Mouse (Mus musculus) heart, adult 8-10 months (tissue): ENCODE measurements around the gene Mgat5b. TPM values are rescaled to one million over a fixed set of nuclear protein-coding genes. Genes with fewer than 3 reads are reported as not detected.

Experiments
- DNase-seq: peaks from one replicate; pipeline ENCODE4 v3.0.0; 2022; ENCODE audit warnings: low spot score
- total RNA-seq, 4 experiments: library from RNA; stranded (reverse); gene quantifications; 2 replicates each; pipeline ENCODE4 v1.2.4; 2022

The Mgat5b gene
- total RNA-seq, 4 experiments from 2014 or later: 0.14 to 0.78 (median 0.19) TPM; not detected in 1

DNA sequence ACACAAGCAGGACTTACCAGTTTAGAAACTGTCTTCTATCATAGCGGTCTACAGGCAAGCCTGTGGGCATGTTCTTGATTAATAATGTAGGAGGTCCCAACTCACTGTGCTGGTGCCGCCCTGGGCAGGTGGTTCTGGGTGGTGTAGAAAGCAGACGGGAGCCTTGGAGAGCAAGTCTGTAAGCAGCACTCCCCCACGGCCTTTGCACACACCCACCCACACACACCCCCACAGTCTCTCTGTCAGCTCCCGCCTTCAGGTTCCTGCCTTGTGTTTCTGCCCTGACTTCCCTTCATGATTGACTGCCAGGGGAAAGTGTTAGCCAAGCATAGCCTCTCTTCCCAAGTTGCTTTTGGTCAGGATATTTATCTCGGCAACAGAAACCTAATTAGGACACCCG is 1.3 kb upstream of the Mgat5b start:
- DNase-seq: no peak

DNA sequence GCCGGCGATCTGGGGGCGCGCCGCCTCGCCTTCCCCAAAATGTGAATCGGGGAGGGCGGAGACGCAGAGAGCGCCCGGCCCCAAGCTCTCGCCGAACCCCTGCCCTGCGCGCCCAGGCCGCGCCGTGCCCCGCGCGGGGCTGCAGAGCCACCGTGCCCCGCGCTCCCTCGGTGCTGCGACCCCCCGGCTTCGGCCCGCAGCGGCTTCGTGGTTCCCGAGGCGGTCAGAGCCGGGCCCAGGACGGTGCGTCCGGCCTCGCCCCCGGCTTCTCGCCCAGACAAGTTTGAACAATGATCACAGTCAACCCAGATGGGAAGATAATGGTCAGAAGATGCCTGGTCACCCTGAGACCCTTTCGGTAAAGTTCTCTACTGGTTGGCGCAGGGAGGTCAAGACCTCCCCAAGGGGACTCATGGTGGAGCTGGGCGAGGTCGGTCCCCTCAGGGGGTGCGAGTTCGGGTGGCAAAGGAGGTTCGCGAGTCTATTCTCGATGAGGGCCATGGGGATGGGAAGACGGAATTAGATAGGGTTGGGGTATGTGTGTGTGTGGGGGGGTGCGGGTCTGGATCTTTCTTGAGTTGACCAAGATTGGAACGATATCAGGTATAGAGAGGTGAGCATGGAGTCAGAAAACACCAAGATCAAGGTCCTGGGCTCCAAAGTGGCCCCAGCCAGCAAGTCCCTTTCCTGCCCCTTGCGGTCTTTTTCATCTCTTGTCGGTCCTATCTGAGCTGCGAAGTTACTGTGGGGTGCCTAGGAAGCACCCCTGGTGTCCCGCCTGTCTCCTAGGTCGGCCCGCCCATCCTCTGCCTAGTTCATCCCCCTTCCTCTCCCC is 740 bp downstream of the Mgat5b start:
- DNase-seq: no peak

DNA sequence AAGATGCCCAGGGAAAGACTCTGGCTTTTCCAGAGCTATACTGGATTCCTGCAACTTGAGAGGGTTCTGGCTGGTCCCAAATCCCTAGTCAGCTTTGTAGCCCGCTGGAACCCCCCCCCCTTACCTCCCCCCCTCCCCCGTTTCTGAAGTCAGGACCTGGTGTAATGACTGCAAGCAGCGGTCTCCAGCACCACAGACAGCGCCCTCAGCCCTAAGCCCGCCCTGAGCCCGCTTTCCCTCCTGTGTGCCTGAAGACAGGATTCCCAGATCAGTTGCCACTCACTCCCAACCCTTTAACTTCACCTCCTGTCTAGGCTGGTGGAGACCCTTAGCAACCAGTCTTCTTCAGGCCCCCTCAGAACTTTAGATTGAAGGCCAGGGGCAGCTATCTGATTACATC is 2.1 kb downstream of the Mgat5b start:
- no peak for DNase-seq

DNA sequence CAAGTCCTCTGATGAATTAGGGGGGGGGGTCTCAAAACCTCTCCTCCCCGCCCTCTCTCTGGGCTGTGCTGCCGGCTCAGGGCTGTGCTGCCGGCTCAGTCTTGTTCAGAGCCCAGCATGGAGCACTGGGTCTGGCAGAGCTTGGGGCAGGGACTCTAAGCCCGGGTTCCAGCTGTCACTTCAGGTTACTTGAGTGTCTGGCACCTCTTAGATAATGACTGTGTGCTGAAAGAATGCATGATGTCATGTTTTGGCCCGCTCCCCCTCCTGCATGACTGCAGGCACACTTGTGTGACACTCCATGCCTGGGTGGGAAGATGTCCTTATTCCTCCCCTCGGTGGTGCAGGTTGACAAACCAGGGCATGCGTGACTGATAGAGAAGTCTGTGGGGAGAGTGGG is 3.4 kb downstream of the Mgat5b start:
- peak; percentile 40 for DNase-seq

DNA sequence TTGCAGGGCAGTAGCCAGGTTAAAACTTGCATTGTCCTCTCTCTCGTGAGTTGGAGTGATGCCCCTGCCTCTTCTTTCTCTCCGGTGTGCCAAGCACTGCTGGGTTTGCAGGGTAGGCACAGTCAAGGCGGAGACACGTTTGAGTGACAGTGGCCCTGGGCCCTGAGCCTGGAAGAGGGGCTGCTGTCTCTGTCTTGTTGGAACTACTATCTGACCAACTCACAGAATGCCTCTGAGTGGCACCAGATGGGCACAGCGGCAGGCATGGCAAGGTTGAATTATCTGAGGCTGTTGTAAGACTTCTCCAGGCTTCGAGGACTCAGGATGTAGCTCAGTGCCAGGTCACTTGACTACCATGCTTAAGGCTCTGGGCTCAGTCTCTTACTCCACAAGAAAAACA is 9.4 kb downstream of the Mgat5b start:
- no peak for DNase-seq

DNA sequence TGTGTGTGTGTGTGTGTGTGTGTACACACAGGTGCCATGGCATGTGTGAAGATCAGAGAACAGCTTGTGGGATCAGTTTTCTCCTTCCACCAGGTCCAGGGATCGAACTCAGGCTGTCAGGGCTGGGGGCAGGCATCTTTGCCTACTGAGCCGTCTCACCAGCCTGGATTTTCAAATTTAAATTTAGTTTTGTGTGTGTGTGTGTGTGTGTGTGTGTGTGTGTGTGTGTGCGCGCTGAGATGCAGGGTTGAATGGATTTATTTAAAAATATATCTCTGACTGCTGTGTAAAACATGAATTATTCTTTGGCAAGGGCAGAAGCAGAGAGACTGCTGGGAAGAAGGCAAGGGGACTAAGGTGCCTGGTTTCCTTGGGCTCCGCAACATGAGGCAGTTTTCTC is 16.2 kb downstream of the Mgat5b start:
- no peak for DNase-seq

DNA sequence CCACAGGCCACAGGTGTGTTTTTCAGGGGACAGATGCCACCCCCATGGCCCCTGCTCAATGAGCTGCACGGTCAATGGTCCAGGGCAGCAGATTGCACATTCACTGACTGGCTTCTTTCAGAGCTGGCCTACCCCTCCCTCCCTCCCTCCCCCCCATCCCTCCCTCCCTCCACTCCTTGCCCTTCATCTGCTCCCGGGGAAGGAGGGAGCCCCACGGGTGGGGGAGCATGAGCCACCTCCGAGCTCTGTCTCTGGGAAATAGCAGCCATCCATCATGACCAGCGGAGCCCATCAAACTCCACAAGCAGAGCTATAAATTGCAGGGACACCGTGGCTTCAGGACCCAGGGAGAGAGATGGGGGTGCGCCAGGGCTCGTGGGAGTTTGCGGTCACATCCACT is 16.7 kb downstream of the Mgat5b start:
- DNase-seq: no peak

DNA sequence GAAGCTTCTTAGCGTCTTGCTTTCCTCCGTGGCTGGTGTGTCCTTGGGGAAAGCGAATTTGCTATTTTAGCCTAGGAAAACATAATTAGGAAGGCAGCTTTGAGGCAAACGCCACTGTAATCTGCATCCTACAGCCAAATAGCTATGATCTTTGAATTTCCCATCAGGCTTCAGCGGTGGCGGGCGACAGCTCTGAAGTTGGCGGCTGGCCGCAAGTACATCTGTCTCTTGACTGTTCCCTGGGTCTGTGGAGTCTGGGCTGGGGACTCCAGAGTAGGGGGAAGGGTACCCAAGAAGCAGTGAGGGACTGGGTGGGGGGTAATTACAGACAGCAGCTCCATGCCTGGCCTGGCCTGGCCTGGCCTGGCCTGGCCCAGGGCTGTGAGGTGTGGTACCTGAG is 17.3 kb downstream of the Mgat5b start:
- no peak for DNase-seq

DNA sequence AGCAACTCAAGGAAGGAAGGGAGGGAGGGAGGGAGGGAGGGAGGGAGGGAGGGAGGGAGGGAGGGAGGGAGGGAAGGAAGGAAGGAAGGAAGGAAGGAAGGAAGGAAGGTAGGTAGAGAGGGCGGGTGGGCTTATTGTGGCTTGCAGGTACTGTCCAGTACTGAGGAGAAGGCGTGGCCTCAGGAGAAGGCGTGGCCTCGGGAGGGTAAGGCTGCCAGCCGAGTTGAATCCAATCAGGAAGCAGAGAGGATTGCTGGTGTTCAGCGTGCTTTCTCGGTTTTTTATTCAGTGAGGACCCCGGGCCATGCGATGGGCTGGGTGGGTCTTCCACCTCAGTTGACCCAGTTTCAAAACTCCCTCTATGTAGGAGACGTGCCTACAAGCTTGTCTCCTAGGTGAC is 18.5 kb downstream of the Mgat5b start:
- no peak for DNase-seq

DNA sequence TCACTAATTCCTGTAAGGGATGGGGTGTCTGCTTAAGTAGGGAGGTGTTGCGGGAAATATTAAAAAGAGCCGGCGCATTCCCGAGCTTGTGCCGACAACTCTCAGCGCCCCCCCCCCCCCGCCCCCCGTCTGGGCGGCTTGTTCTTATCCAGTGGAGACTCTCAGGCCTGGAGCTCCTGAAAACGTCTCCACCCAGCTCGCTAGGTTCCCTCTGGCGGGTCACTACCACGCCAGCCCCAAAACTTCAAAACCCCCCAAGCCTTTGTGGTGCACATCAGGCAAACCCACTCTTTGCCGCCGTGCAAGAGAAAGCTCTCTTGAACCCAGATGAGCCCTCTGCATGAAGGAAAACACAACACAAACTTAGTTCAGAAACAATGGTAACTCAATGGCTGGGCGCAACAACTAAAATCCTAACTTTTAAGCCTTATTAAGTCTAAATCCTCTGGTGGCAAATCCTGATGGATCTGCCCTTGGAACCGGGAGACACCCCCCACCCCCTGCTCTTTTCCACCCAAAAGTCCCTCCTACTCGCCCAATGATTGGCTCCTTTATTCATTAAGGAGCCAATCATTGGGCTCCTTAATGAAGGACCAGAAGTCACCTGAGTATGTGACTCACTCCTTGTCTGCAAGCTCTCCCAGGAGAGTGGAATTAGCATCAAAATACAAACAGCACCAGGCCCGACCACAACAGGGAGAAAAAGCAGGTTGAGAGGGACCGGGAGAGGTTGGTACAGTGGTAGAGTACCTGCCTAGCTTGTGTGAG is 21.6 kb downstream of the Mgat5b start:
- DNase-seq: no peak

DNA sequence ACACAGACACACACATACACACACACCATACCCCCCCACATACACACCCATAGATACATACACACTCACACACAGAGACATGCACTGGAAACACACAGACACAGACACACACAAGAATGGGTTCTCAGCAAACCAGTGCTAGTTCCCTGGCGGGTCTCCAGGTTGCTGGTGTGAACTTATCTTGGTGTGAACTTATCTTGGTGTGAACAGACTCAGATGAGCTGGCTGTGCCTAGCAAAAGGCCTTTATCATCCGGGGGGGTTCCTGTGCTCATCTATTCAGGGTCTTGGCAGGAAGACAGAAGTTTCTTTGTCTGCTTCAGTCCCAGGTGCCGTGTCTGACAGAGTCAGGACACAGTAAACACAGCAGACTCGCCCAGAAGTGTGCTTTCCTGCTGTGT is 25.7 kb downstream of the Mgat5b start:
- DNase-seq: no peak

DNA sequence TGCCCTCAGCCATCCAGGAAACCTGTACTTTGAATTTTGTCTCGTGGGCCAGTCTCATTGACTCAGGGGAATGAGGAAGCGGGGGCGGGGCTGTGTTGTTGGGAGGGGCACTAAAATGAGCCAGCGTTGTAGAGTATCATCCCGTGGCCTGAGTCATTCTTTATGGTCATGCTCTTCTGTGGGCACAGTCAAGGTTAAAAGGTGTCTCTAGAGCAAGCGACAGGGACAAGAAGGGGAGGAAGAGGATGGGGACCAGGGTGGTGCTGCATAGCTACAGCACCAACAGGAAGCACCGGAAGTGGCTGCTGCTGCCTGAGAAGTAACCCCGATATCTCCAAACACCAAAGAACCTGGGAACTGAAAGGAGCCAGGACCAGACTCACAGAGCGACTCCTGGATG is 31.2 kb downstream of the Mgat5b start:
- DNase-seq: no peak

DNA sequence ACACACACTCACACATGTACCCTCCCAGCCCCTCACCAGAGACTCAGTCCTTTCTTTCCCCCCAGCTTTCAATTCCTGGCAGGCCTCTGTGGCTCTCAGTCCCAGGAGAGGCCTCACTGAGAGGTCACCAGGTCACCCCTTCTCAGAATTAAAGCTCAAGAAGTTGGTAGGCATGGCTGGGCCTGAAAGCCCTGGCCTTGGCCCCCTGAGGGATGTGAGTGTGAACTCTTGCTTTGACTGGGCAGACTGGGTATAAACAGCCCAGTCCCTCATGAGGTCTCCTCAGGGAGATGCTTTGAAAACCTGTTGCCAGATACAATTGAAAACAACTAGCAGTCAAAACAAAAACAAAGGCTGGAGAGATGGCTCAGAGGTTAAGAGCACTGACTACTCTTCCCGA is 32.8 kb downstream of the Mgat5b start:
- no peak for DNase-seq

DNA sequence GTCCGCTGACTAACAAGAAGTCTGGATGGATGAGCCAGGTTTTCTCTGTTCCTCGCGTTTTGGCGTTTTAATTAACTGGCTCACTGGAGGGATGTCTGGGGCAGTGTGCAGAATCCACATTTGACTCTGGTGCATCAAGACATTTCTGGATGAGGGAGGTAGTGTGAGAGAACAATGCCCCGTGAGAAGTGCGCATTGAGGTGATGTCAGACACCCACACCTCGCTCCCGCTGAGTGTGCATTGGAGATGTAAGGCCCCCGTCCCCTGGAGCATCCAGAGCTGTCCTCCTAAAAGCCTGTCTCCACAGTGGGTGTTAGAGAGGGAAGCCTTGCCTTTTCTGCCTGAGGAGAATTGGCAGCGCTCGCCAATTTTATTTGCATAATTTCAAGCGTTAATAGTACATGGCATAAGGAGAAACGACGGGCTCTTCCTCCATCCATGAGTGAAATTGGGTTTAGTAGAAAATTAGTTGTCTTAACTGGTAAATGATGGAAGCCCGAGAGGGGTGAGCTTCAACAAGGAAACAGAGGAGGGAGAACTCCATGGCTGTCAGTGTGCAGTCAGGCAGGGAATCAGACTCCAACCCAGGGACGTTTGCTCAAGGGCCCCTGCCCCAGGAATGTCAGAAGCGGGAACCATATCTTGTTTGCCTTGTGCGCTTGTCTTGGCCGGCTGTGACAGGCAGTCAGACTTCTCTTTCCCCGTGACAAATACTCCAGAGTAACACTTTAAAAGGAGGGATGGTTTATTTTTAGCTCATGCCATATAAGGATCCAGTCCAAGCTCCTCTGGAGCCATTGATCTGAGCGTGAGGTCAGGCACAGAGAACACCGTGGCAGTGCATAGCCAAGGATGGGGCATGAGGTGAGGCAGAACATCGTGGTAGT is 35.8 kb downstream of the Mgat5b start:
- peak; percentile 18 for DNase-seq

DNA sequence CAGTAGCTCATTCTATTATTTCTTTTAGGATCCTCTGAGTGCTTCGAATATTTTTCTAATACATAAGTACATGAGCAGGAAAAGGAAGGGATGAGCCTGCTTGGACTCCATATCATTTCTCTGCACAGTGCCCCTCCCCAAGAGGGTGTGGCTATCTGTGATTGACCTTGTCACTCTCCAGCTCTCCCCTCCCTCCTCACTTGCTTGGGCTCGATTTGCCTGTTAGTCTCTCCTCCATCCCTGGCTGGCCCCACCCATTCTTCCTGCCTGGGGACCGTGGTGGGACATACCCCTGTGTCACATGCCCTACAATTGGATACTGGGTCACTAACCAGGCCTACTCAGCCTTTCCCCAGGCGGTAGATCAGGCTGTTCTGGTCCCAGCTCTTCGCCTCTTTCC is 39.9 kb downstream of the Mgat5b start:
- DNase-seq: no peak

DNA sequence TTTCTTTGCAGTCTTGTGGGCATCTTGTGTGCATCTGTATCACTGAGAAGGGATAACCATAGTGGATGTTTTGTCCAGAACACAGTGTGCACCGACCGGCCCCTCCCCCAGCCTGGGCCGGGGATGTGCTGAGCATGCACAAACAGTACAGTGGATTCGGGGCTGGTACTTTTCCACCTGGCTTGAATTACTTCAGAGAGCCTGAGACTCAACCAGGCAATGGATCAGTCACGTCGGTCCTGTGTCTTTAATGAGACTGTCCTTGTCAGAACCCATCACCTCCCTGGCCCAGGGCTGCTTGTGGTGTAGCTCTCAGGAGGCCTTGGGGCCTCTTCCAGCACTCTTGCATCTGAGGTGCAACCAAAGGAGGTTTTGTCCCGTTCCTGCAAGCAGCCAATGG is 46.4 kb downstream of the Mgat5b start:
- no peak for DNase-seq

DNA sequence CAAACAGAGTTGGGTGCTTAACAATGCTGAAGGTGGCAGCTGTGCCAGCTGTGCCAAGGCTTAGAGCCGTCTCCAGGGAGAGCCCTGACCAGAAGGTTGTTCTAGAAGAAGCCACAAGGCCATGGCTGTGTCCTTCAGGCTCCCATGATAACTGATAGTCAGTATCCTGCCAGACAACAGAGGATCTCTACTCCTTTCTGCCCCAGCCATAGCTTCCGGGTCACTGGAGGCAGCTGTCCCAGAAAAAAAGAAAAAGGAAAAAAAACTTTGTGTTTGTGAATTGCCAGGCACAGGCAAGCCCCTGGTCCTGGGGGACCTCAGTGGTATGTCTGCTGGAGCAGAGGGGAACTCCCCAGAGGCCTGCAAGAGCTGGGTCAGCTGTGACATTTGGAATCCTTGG is 47.3 kb downstream of the Mgat5b start:
- DNase-seq: no peak

DNA sequence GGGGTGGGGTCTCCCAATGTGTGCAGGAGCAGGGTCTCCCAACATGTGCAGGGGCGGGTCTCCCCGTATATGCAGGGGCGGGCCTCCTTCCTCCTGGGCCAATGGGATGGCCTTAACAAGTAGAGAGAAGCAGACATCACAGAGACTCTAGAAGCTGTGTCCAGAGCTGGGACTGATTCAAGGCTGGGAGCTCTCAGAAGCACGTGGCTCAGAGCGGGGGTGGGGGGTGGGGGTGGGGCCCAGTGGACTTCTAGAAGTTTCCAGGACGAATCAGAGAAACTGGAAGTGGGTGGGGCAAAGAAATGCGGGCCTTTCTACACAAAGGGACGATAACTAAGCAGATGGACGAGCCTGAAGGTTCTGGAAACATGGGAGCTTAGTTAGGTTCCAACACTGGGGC is 49.9 kb downstream of the Mgat5b start:
- DNase-seq: no peak

DNA sequence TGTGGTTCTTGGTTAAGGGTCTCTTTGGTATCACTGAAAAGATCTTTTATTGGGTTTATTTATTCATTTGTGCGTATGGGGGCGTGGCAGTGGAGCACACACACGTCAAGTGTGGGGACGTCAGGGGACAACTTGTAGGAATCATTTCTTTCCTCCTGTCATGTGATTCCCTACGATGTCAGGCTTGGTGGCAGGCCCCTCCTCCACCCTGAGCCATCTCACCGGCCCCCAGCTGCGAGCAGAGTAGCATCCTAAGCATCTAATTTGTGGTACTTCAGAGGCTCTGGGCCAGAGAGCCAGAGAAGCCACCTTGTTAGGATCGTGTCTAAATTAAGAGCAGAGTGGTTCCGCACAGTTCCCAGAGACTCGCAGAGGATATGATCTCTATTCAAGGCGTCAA is 50.8 kb downstream of the Mgat5b start:
- no peak for DNase-seq

DNA sequence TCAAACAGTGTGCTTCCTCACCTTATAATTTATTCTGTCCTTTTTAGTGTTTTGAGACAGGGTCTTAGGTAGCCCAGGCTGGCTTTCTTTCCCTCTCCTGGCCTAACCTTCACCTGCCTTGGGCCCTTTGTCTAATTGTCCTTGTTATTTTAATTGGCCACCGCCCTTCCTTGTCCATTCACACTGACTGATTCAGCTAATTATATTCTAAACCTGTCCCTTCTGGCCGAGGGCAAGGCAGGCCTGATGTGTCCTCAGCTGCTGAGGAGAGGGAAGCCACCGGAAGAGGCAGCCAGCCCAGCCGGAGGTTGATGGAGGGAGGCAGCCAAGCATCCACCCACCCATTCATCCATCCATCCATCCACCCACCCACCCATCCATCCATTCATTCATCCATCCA is 52.2 kb downstream of the Mgat5b start:
- no peak for DNase-seq

DNA sequence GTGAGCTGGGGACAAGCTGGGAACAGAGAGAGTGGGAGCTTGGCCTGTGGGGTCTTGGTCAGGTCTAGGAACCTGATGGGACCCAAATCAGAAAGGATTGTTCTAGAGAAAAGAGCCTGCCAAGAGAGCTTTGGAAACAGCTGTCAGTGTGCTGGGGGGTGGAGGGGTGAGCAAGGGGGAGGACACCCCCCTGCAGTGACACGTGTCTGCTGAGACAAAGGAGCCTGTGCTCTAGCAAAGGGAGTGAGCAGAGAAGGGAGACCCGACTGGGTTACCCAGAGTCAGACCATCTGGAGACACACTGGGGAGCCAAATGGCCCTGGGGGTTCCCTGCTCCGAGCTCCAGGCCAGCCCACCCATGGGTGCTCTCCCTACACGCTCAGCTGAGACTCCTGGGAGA is 54.2 kb downstream of the Mgat5b start:
- DNase-seq: no peak

DNA sequence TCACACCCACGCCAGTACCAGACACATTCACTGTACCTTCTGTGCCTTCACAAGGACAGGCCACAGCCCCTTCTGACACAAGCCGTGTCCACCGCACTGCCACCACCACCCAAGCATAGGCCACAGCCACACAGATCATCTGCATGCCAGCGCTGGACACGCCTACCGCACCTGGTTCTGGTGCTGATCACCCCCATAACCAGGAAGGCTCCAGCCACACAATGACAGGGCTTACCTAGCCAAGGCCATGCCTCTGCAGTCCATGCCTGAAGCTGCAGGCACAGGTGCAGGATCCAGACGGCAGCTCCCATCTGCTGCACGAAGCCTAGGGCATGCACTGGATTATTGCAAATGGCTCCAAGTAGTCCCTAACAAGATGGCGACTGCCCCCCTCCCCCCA is 54.8 kb downstream of the Mgat5b start:
- no peak for DNase-seq
